Mouse (Mus musculus) MEL (cell line): ENCODE measurements at regions not wholly inside any gene's neighbourhood (a gene's known extent, or its start where the extent isn't known, plus 50 kb on each side); places are given as distances from the start of the nearest gene placed in this dataset.

Experiments used
- CHD1 ChIP-seq: IDR thresholded peaks from 2 replicates; pipeline ENCODE4 v1.6.1; 2012; ENCODE audit warnings: low read depth, mild to moderate bottlenecking, inconsistent platforms, low read length, improper control_type of control experiment
- CHD2 ChIP-seq: IDR thresholded peaks from 2 replicates; pipeline ENCODE4 v1.6.1; 2011; ENCODE audit warnings: low read length, improper control_type of control experiment
- CTCF ChIP-seq, 3 experiments: IDR thresholded peaks in 2 of 3; conservative IDR thresholded peaks in 1 of 3; 2 replicates each; pipeline ENCODE4 v1.5.1; 2011 to 2012; ENCODE audit warnings: low read length in 3 of 3, low read depth in 2 of 3, mild to moderate bottlenecking in 2 of 3, improper control_type of control experiment in 1 of 3, inconsistent platforms in 1 of 3, mixed read lengths in 1 of 3, moderate library complexity in 1 of 3; ENCODE audit not compliant: control insufficient read depth in 1 of 3, insufficient read depth in 1 of 3, poor library complexity in 1 of 3, severe bottlenecking in 1 of 3
- EP300 ChIP-seq, 2 experiments: IDR thresholded peaks; 2 replicates each; pipeline ENCODE4 v1.6.1; 2011; ENCODE audit warnings: improper control_type of control experiment in 2 of 2, low read length in 2 of 2, low read depth in 1 of 2, mild to moderate bottlenecking in 1 of 2
- KAT2A ChIP-seq: conservative IDR thresholded peaks from 2 replicates; pipeline ENCODE4 v1.6.1; 2012; ENCODE audit warnings: low read depth, low read length, improper control_type of control experiment, inconsistent platforms
- MAFK ChIP-seq: IDR thresholded peaks from 2 replicates; pipeline ENCODE4 v1.6.1; 2011; ENCODE audit warnings: low read depth, mild to moderate bottlenecking, low read length, improper control_type of control experiment, borderline replicate concordance
- MAZ ChIP-seq: IDR thresholded peaks from 2 replicates; pipeline ENCODE4 v1.6.1; 2012; ENCODE audit warnings: low read depth, mild to moderate bottlenecking, inconsistent platforms, low read length, improper control_type of control experiment
- MYC ChIP-seq: IDR thresholded peaks from 2 replicates; pipeline ENCODE4 v1.6.1; 2011; ENCODE audit warnings: low read depth, mild to moderate bottlenecking, low read length, improper control_type of control experiment, moderate library complexity
- POLR2A ChIP-seq, 2 experiments: IDR thresholded peaks; 2 replicates each; pipeline ENCODE4 v1.6.1; 2011 to 2012; ENCODE audit warnings: low read length in 2 of 2, mild to moderate bottlenecking in 2 of 2, control low read depth in 1 of 2, improper control_type of control experiment in 1 of 2, low read depth in 1 of 2, moderate library complexity in 1 of 2; ENCODE audit not compliant: control insufficient read depth in 1 of 2, insufficient read depth in 1 of 2, poor library complexity in 1 of 2
- TCF12 ChIP-seq: IDR thresholded peaks from 2 replicates; pipeline ENCODE4 v1.6.1; 2014; ENCODE audit warnings: low read depth, mild to moderate bottlenecking, inconsistent platforms, low read length, improper control_type of control experiment, moderate library complexity
- ZKSCAN1 ChIP-seq: IDR thresholded peaks from 2 replicates; pipeline ENCODE4 v1.6.1; 2012; ENCODE audit warnings: low read depth, mild to moderate bottlenecking, inconsistent platforms, low read length, improper control_type of control experiment, moderate library complexity

DNA sequence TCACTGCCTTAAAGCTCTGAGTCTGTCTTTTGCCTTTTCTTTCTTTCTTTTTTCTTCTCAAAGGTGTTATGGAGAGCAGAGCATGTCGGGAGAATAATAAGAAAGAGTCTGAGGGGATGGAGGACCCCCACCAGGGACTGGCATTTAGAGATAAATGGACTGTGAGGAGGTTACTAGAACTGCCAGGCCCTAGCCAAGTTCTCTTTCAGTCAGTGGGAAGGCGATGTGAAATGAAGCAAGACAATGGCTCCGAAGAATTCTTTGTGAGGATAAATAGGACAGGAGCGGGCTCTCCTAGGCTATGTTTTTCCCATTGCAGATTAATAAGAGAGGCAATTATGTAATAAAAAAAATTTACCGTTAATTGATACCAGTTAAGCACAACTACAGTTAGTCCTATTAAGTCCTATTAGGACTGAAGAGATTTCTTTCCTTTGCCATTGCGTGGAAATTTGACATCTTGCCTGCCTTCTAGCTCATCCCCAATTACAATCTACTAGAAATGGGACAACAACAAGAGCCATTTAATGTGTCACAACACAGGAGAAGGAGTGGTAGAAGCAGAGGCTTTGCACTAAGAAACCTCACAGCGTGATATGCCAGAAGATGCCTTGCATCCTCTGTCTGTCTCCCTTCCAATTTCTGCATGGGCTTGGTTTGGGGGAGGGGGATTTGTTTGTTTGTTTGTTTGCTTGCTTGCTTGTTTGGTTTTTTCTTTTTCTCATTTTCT, 107.2 kb upstream of the Id4 start:
- TF ChIP-seq CHD2 (no peak), POLR2A (IDR thresholded peaks at IDR 0.05; ENCODE audit: control insufficient read depth in 1 of 2, insufficient read depth in 1 of 2, low read depth in 1 of 2, low read length in 2 of 2, poor library complexity in 1 of 2) (no peak), MAFK (no peak), MAZ (no peak), CTCF (IDR thresholded peaks at IDR 0.05 in 2 of 3, conservative IDR thresholded peaks at IDR 0.05 in 1 of 3; ENCODE audit: control insufficient read depth in 1 of 3, insufficient read depth in 1 of 3, low read depth in 2 of 3, low read length in 3 of 3, poor library complexity in 1 of 3, severe bottlenecking in 1 of 3) (no peak), KAT2A (no peak), CHD1 (no peak), ZKSCAN1 (no peak), MYC (no peak), EP300 (IDR thresholded peaks at IDR 0.05; ENCODE audit: low read depth in 1 of 2, low read length in 2 of 2) (no peak), TCF12 (no peak)
